Mouse (Mus musculus) liver, embryonic 14.5 days (tissue): ENCODE results near the gene Dnaaf3.

Source experiments
- CTCF ChIP-seq: IDR thresholded peaks from 2 replicates; pipeline ENCODE4 v1.5.1; 2016; ENCODE audit warnings: antibody characterized with exemption, low read depth, control low read depth
- EP300 ChIP-seq: IDR thresholded peaks from 2 replicates; pipeline ENCODE4 v1.6.1; 2016; ENCODE audit warnings: antibody characterized with exemption, low read depth

DNA sequence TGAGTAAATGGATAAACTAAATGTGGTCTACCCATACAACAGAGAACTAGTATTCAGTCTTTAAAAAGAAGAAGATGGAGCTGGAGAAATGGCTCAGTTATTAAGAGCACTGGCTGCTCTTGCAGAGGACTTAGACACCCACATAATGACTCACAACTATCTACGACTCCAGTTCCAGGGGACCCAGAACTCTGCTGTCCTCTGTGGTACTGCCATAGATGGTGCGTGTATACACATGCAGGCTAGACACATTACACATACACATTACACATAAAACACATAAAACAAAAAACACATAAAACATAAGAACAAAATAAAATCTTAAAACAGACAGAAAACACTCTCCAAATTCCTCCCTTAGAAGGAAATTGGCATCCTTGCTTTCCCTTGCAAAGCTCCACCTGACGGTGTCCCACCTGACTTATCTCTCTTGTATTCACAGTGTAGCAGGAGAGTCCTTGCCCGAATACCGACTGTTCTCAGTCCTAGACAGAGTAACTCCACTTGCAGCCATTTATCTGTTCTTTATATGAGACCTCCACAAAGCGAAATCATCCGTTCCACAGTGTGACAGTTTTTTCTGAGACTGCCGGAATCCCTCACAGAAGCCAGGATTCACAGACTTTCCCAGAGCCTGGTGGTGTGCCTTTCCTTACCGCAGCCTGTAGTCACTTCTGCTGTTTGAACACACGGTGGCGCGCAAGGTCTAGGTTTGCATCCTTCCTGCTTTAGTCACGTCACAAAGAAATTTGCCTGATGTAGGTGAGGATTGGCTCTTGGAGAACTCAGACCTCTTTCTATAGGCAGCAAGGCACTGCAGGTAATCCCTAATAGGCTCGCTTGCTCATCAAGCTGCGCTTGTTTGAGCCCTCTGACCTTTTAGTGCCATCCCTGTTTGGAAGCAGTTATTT, 24.3 kb upstream of the Dnaaf3 start:
- TF ChIP-seq CTCF: peak; percentile 96
- no peak for TF ChIP-seq EP300
